Mouse (Mus musculus): ENCODE results near the gene Olfr965. TPM values are rescaled to one million over a fixed set of nuclear protein-coding genes. Genes with fewer than 3 reads are reported as not detected.

Olfr965 gene
- polyA plus RNA-seq, 1 experiment from 2014 or later, result not detected

Other genes with a start within 250 kb of the Olfr965 start
- gene Olfr955, start 239.4 kb upstream of the Olfr965 start, polyA plus RNA-seq (2016; fragmentation: Nextera tagmentation; extraction: Ambion mirVana), result not detected in 2 replicates
- not detected in 2 replicates for gene Olfr44, start 217.4 kb upstream of the Olfr965 start, polyA plus RNA-seq (2016; fragmentation: Nextera tagmentation; extraction: Ambion mirVana)
- gene Olfr957, start 195.5 kb upstream of the Olfr965 start, polyA plus RNA-seq (2016; fragmentation: Nextera tagmentation; extraction: Ambion mirVana), result not detected in 2 replicates
- not detected in 2 replicates for gene Olfr958, start 157.3 kb upstream of the Olfr965 start, polyA plus RNA-seq (2016; fragmentation: Nextera tagmentation; extraction: Ambion mirVana)
- not detected in 2 replicates for gene Olfr959, start 135.8 kb upstream of the Olfr965 start, polyA plus RNA-seq (2016; fragmentation: Nextera tagmentation; extraction: Ambion mirVana)
- 2.8 and 6.9 TPM in 2 replicates for gene AW551984, start 107.0 kb upstream of the Olfr965 start, polyA plus RNA-seq (2016; fragmentation: Nextera tagmentation; extraction: Ambion mirVana)
- gene Olfr148, start 100.7 kb upstream of the Olfr965 start, polyA plus RNA-seq (2016; fragmentation: Nextera tagmentation; extraction: Ambion mirVana), result not detected in 2 replicates
- not detected in 2 replicates for gene Olfr960, start 90.0 kb upstream of the Olfr965 start, polyA plus RNA-seq (2016; fragmentation: Nextera tagmentation; extraction: Ambion mirVana)
- not detected in 2 replicates for gene Olfr961, start 66.3 kb upstream of the Olfr965 start, polyA plus RNA-seq (2016; fragmentation: Nextera tagmentation; extraction: Ambion mirVana)
- not detected in 2 replicates for gene Olfr963, start 44.1 kb upstream of the Olfr965 start, polyA plus RNA-seq (2016; fragmentation: Nextera tagmentation; extraction: Ambion mirVana)
- gene Olfr149, start 4.2 kb upstream of the Olfr965 start, polyA plus RNA-seq (2016; fragmentation: Nextera tagmentation; extraction: Ambion mirVana), result not detected in 2 replicates
- not detected in 2 replicates for gene Olfr150, start 19.6 kb downstream of the Olfr965 start, polyA plus RNA-seq (2016; fragmentation: Nextera tagmentation; extraction: Ambion mirVana)
- not detected in 2 replicates for gene Olfr967, start 34.9 kb downstream of the Olfr965 start, polyA plus RNA-seq (2016; fragmentation: Nextera tagmentation; extraction: Ambion mirVana)
- not detected in 2 replicates for gene Olfr968, start 71.9 kb downstream of the Olfr965 start, polyA plus RNA-seq (2016; fragmentation: Nextera tagmentation; extraction: Ambion mirVana)
- not detected in 2 replicates for gene Olfr969, start 79.6 kb downstream of the Olfr965 start, polyA plus RNA-seq (2016; fragmentation: Nextera tagmentation; extraction: Ambion mirVana)
- not detected in 2 replicates for gene Olfr970, start 97.5 kb downstream of the Olfr965 start, polyA plus RNA-seq (2016; fragmentation: Nextera tagmentation; extraction: Ambion mirVana)
- not detected in 2 replicates for gene Olfr971, start 125.5 kb downstream of the Olfr965 start, polyA plus RNA-seq (2016; fragmentation: Nextera tagmentation; extraction: Ambion mirVana)
- not detected in 2 replicates for gene Olfr972, start 155.1 kb downstream of the Olfr965 start, polyA plus RNA-seq (2016; fragmentation: Nextera tagmentation; extraction: Ambion mirVana)
- gene Olfr229, start 196.0 kb downstream of the Olfr965 start, polyA plus RNA-seq (2016; fragmentation: Nextera tagmentation; extraction: Ambion mirVana), result not detected in 2 replicates
- not detected in 2 replicates for gene Olfr974, start 226.1 kb downstream of the Olfr965 start, polyA plus RNA-seq (2016; fragmentation: Nextera tagmentation; extraction: Ambion mirVana)
- not detected in 2 replicates for gene Olfr975, start 240.7 kb downstream of the Olfr965 start, polyA plus RNA-seq (2016; fragmentation: Nextera tagmentation; extraction: Ambion mirVana)
- not detected in 2 replicates for gene Olfr976, start 249.8 kb downstream of the Olfr965 start, polyA plus RNA-seq (2016; fragmentation: Nextera tagmentation; extraction: Ambion mirVana)